Mouse (Mus musculus): ENCODE measurements around the gene Gm20388.

DNA sequence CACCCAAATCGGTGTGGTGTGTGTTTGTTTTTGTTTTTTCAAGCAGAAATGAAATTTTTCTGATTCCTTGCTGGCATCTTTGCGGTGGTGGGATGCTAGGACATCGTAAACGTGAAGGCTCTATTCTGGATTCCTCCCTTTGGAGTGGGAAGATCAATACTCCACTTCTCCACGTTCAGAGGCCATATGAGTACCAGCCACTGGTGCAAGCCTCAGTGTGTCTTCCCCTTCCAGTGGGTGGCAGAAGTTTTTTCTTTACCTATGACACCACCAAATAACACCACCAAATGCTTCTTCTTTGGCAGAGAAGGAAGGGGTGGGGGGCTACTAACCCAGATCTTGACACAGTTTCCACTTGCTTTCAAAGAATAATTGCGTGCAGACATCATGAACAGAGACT, 1215.5 kb downstream of the Gm20388 start:
- TF ChIP-seq EP300 (IDR thresholded peaks at IDR 0.05; ENCODE audit: insufficient read depth, low read depth, low read length) (no peak), POLR2A (IDR thresholded peaks at IDR 0.05; ENCODE audit: insufficient read depth, low read length) (no peak)

Data from ES-Bruce4 (cell line).